Mouse (Mus musculus): ENCODE measurements around the gene Ttc3. TPM values are rescaled to one million over a fixed set of nuclear protein-coding genes. Genes with fewer than 3 reads are reported as not detected.

The Ttc3 gene
- polyA plus RNA-seq, 1 experiment from 2014 or later: 43.7 TPM

DNA sequence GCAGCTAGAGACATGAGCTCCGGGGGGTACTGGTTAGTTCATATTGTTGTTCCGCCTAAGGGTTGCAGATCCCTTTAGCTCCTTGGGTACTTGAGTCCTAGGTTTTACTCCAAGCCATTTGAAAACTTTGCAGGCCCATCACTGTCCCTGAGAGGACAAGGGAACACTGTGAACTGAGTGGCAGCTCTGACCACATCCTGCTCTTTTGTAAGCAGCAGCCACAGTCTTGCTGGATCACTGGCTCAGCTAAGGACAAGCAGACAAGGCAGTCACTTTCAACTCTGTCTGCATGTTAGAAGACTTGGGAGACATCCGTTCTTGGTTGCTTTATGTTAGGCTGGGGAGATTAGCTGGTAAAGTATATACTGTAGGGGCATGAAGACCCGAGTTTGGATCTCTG, 6.6 kb upstream of the Ttc3 start:
- no peaks in the 10 kb centered on the region for H3K27me3 ChIP-seq (replicated peaks)
- H3K9me3 ChIP-seq (replicated peaks): no peaks in the 10 kb centered on the region
- H3K27ac ChIP-seq: no peak overlapping the region
- WGBS (ENCODE audit: insufficient replicate concordance): 63% methylated on average over 4 of the region's 4 CpGs
- H3K4me2 ChIP-seq: no peak overlapping the region
- no peaks in the 10 kb centered on the region; the same call in 1 of the 2 replicates for H3K36me3 ChIP-seq
- H3K9ac ChIP-seq: no peak overlapping the region
- no peak for ATAC-seq
- no peak overlapping the region for H3K4me3 ChIP-seq
- H3K4me1 ChIP-seq: peaks cover 12% of the 10 kb centered on the region

GRCm38 (mm10) chr16:94365435-94365834, 5.0 kb upstream of the Ttc3 start:
- Histone ChIP-seq H3K27me3 (replicated peaks) (no peaks in the 10 kb centered on the region), H3K4me3 (no peak overlapping the region), H3K4me2 (no peak overlapping the region), H3K27ac (no peak overlapping the region), H3K9ac (no peak overlapping the region), H3K36me3 (no peaks in the 10 kb centered on the region; the same call in 1 of the 2 replicates), H3K4me1 (peaks cover 23% of the 10 kb centered on the region), H3K9me3 (replicated peaks) (no peaks in the 10 kb centered on the region)
- no peak for ATAC-seq
- WGBS (ENCODE audit: insufficient replicate concordance): 75% methylated on average over 3 of the region's 3 CpGs

DNA sequence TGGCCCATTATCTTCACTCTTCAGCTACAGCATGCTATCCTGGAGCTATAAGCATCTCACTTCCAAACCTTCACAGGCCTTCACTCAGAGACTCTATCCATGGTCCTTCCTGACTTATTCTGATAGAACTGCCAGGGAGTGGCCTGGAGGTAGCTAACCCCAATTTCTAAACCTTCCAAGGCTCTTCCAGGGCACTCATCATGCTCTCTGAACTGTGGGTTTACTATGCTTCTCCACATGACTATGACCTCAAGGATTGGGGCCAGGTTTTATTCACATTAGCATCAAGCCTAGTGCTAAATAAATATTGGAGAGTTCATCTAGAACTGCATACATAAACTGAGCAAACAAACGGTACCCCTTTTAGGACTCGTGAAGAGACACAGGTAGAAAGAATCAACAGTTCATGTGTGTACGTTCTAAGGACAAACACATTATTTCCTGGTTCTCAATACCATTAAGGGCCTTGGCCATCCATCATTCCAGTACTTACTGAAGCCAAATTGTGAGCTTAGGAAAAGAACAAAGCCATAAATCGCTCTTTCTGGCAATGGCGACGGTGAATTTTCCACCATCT, 734 bp upstream of the Ttc3 start:
- Histone ChIP-seq H3K4me3 (peak overlapping the region; percentile 87), H3K27me3 (replicated peaks) (no peaks in the 10 kb centered on the region), H3K9me3 (replicated peaks) (no peaks in the 10 kb centered on the region), H3K27ac (peak overlapping the region; percentile 86), H3K4me2 (peak overlapping the region; percentile 100), H3K4me1 (peaks cover 40% of the 10 kb centered on the region), H3K9ac (peak overlapping the region; percentile 85), H3K36me3 (no peaks in the 10 kb centered on the region; the same call in 1 of the 2 replicates)
- no peak for ATAC-seq
- 11% methylated on average over 6 of the region's 6 CpGs for WGBS (ENCODE audit: insufficient replicate concordance)

GRCm38 (mm10) chr16:94370915-94371300, 490 bp downstream of the Ttc3 start:
- under 1% methylated on average over 43 of the region's 43 CpGs for WGBS (ENCODE audit: insufficient replicate concordance)
- Histone ChIP-seq H3K9me3 (replicated peaks) (no peaks in the 10 kb centered on the region), H3K27me3 (replicated peaks) (no peaks in the 10 kb centered on the region), H3K9ac (peak overlapping the region; percentile 85), H3K4me2 (peak overlapping the region; percentile 100), H3K36me3 (no peaks in the 10 kb centered on the region; the same call in 1 of the 2 replicates), H3K27ac (peak overlapping the region; percentile 86), H3K4me1 (peaks cover 40% of the 10 kb centered on the region), H3K4me3 (peak overlapping the region; percentile 87)
- peak; percentile 84 for ATAC-seq

DNA sequence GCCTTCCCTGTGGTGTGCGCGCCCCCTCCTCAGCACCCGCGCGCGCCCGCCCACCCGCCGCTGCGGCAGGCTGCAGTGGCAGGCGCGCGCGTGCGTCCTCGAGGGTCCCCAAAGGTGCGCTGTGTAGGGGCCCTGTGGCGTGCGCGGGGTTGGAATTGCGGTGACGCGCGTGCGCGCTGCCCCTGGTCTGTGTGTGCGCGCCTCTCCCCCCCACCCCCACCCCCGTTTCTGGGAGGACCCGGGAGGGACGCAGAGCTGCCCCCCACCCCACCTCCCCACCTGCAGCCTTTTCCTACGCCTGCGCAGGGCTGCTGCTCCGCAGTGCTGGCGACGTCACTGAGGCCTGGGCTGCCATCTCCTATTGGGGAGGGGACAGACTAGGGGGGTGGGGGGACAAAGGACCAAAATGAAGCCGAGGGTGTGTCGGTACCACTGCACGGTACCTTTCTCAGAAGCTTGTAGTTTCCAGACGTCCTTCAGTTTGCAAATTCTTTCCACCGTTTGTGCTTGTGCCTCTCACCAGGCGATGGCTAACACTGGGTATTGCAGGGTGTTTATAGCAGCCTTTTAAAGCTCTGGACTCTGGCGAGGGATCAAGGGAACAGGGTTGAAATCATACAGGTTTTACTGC, 998 bp downstream of the Ttc3 start, which contains the start of gene Pigp:
TSS of gene Pigp (minus strand) at position 542 of the 631 bp plus-strand sequence.
- H3K36me3 ChIP-seq: no peaks in the 10 kb centered on the region; the same call in 1 of the 2 replicates
- H3K4me1 ChIP-seq: peaks cover 40% of the 10 kb centered on the region
- peak; percentile 70 for ATAC-seq
- H3K27me3 ChIP-seq (replicated peaks): no peaks in the 10 kb centered on the region
- H3K9ac ChIP-seq: peak within 1 kb of the TSS; percentile 85
- peak within 1 kb of the TSS; percentile 100 for H3K4me2 ChIP-seq
- peak within 1 kb of the TSS; percentile 87 for H3K4me3 ChIP-seq
- H3K9me3 ChIP-seq (replicated peaks): no peaks in the 10 kb centered on the region
- H3K27ac ChIP-seq: peak within 1 kb of the TSS; percentile 86
- WGBS (ENCODE audit: insufficient replicate concordance): under 1% methylated on average over 40 of the region's 43 CpGs

DNA sequence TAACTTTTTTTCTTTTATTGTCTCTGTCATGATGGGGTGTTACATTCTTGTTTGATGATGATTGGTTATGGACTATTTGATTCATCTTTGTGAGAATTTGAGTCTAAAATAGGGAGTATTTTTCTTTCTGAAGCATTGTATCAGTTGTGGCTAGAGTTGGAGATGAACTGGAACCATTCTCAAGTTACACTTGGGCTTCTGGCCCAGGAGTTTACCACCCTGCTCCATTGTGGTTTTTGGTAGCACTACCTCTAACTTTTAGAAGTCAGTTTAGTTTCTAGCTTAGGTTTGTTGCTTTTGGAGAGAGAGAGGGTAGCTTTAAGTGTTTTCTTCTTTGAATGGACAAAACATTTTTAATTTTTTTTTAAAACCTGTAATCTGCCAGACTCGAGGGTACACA, 9.0 kb downstream of the Ttc3 start:
- Histone ChIP-seq H3K9ac (no peak overlapping the region), H3K27ac (no peak overlapping the region), H3K4me3 (no peak overlapping the region), H3K27me3 (replicated peaks) (no peaks in the 10 kb centered on the region), H3K9me3 (replicated peaks) (no peaks in the 10 kb centered on the region), H3K4me1 (peaks cover 15% of the 10 kb centered on the region), H3K36me3 (no peaks in the 10 kb centered on the region), H3K4me2 (no peak overlapping the region)
- WGBS (ENCODE audit: insufficient replicate concordance): 54% methylated on average over 1 of the region's 1 CpGs
- no peak for ATAC-seq

DNA sequence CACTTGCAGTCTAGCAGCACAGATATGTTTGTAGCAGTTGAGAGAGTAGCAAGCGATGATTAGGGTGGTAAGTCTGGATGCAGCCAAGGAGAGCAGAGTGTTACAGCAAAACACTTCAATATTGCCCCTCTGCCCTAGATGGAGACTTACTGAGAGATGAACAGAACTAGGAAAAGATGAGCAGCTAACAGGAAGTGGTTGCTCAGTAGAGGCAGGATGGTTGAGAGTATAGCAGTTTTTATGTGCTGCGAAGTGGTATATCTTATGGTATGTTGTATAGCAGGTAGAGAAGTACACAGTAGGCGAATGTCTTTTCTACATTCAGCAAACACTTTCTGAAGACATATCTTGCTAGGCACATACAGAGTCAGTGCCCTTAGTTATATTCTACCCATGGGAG, 12.9 kb downstream of the Ttc3 start:
- Histone ChIP-seq H3K27me3 (replicated peaks) (no peaks in the 10 kb centered on the region), H3K4me1 (peaks cover 11% of the 10 kb centered on the region), H3K27ac (no peak overlapping the region), H3K36me3 (no peaks in the 10 kb centered on the region), H3K4me2 (no peak overlapping the region), H3K4me3 (no peak overlapping the region), H3K9me3 (replicated peaks) (no peaks in the 10 kb centered on the region), H3K9ac (no peak overlapping the region)
- no peak for ATAC-seq
- 83% methylated on average over 3 of the region's 3 CpGs for WGBS (ENCODE audit: insufficient replicate concordance)

GRCm38 (mm10) chr16:94387690-94388089, 17.3 kb downstream of the Ttc3 start:
- 81% methylated on average over 7 of the region's 7 CpGs for WGBS (ENCODE audit: insufficient replicate concordance)
- no peak for ATAC-seq

DNA sequence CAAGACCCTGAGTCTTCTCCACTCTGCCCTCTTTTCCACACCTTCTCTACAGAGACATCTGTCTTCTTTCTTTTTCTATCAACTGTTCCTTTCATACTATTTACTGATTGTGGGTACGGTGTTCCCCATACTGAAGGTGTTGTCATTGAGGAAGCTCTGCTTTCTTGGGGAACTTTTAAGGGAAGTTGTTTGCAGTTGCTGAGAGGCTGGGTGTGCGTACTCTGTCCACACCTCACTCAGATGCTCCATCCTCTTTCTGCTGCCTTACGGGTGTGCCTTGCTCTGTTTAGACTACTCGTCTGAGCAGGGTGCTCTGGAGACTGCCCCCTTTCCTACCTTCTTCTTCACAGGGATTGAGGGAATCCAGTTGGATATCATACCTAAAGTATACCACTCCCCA, 21.9 kb downstream of the Ttc3 start:
- ATAC-seq: no peak
- H3K9me3 ChIP-seq (replicated peaks): no peaks in the 10 kb centered on the region
- no peak overlapping the region for H3K4me2 ChIP-seq
- H3K4me3 ChIP-seq: no peak overlapping the region
- peaks cover 19% of the 10 kb centered on the region for H3K36me3 ChIP-seq
- H3K9ac ChIP-seq: no peak overlapping the region
- no peak overlapping the region for H3K27ac ChIP-seq
- no peaks in the 10 kb centered on the region for H3K4me1 ChIP-seq
- 82% methylated on average over 4 of the region's 4 CpGs for WGBS (ENCODE audit: insufficient replicate concordance)
- no peaks in the 10 kb centered on the region for H3K27me3 ChIP-seq (replicated peaks)

More at GRCm38 (mm10) chr16:94387690-94388089, 17.3 kb downstream of the Ttc3 start:
- H3K9ac ChIP-seq: no peak overlapping the region
- H3K9me3 ChIP-seq (replicated peaks): no peaks in the 10 kb centered on the region
- no peak overlapping the region for H3K4me3 ChIP-seq
- no peak overlapping the region for H3K27ac ChIP-seq
- H3K4me1 ChIP-seq: 0 out of 2 replicates have a peak, but pooled peaks cover under 1% of the 10 kb centered on the region
- H3K27me3 ChIP-seq (replicated peaks): no peaks in the 10 kb centered on the region
- H3K4me2 ChIP-seq: no peak overlapping the region
- no peaks in the 10 kb centered on the region for H3K36me3 ChIP-seq

DNA sequence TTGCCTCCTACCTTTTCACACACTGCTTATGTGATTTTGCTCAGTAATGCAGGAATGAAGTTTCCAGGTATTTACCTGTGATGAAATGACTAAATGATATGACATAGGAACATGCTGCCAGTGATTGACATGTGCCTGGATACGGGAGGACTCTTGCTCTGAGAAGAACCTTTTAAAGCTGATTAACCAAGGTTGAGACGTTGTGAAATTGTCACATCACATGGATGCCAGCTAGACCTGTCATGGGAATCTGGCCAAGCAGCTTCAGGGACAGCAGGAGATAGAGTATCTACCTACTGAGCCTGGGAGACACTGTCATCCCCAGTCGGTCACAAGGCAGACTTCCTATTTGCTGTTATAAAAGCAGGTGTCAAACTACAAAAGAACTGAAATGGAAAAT, 24.6 kb downstream of the Ttc3 start:
- WGBS (ENCODE audit: insufficient replicate concordance): 64% methylated on average over 3 of the region's 3 CpGs
- no peak overlapping the region for H3K4me2 ChIP-seq
- H3K9ac ChIP-seq: no peak overlapping the region
- H3K4me3 ChIP-seq: no peak overlapping the region
- peaks cover 19% of the 10 kb centered on the region for H3K36me3 ChIP-seq
- no peaks in the 10 kb centered on the region for H3K27me3 ChIP-seq (replicated peaks)
- ATAC-seq: no peak
- no peaks in the 10 kb centered on the region for H3K4me1 ChIP-seq
- H3K27ac ChIP-seq: no peak overlapping the region
- H3K9me3 ChIP-seq (replicated peaks): no peaks in the 10 kb centered on the region

- peaks cover 3% of the 10 kb centered on the region; the same call in 1 of the 2 replicates for H3K4me1 ChIP-seq
- no peak for ATAC-seq
Observed at GRCm38 (mm10) chr16:94396641-94397040, 26.2 kb downstream of the Ttc3 start.

GRCm38 (mm10) chr16:94399141-94399540, 28.7 kb downstream of the Ttc3 start:
- H3K4me2 ChIP-seq: no peak overlapping the region
- no peaks in the 10 kb centered on the region for H3K9me3 ChIP-seq (replicated peaks)
- H3K4me1 ChIP-seq: peaks cover 3% of the 10 kb centered on the region; the same call in 1 of the 2 replicates
- H3K27ac ChIP-seq: no peak overlapping the region
- ATAC-seq: no peak
- peaks cover 23% of the 10 kb centered on the region for H3K36me3 ChIP-seq
- 74% methylated on average over 2 of the region's 2 CpGs for WGBS (ENCODE audit: insufficient replicate concordance)
- H3K4me3 ChIP-seq: no peak overlapping the region
- H3K9ac ChIP-seq: no peak overlapping the region
- H3K27me3 ChIP-seq (replicated peaks): no peaks in the 10 kb centered on the region

More at GRCm38 (mm10) chr16:94396641-94397040, 26.2 kb downstream of the Ttc3 start:
- Histone ChIP-seq H3K4me3 (no peak overlapping the region), H3K9ac (no peak overlapping the region), H3K36me3 (peaks cover 19% of the 10 kb centered on the region), H3K4me2 (no peak overlapping the region), H3K9me3 (replicated peaks) (no peaks in the 10 kb centered on the region), H3K27me3 (replicated peaks) (no peaks in the 10 kb centered on the region), H3K27ac (no peak overlapping the region)
- 64% methylated on average over 7 of the region's 7 CpGs for WGBS (ENCODE audit: insufficient replicate concordance)

Data from liver, embryonic 12.5 days (tissue).